Mouse (Mus musculus): ENCODE measurements around the gene Mterf2.

DNA sequence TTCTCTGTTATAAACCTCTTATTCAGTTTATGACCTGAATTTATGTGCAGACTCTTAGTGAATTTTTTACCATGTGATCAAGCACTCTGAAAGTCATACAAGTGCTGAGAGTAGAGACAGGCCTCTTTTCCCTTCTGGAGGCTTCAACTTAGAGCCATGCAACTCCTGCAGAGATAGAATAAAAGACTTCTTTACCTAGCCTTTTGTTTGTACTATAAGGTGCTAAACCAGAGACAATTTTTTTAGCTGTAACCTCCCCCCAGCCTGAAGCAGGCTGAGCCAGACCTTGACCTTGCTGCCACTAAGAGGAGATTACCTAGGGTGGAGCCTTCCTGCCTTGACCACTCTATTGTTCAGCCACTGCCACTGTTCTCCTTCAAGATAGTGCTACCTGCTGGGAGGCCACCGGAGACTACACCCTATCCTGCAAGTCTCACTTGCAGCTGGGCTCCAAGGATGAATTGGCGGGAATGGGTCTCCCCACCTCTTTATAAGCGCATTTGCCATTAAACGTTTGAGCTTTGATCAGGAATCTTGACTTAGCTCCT lies 56.1 kb downstream of the Mterf2 start:
- TF ChIP-seq POLR2A (IDR thresholded peaks at IDR 0.05; ENCODE audit: borderline replicate concordance, low read depth, low read length): no peak
- TF ChIP-seq CTCF (IDR thresholded peaks at IDR 0.05; ENCODE audit: low read depth, low read length): no peak

All from bone marrow macrophage, adult 2 months (primary cell).